Mouse (Mus musculus): ENCODE data around the gene Coa3.
A peak's percentile ranks its signal among the peaks of the same experiment; 100 is the strongest.

Gene Coa3

GRCm38 (mm10) chr11:101280837-101281236, 1.9 kb upstream of the Coa3 start:
- peak; percentile 61 for DNase-seq

GRCm38 (mm10) chr11:101279193-101279569, 267 bp upstream of the Coa3 start:
- DNase-seq: no peak

GRCm38 (mm10) chr11:101277381-101278222, 1.3 kb downstream of the Coa3 start:
- peak; percentile 96 for DNase-seq

GRCm38 (mm10) chr11:101276319-101277070, 2.4 kb downstream of the Coa3 start:
- DNase-seq: no peak

GRCm38 (mm10) chr11:101275309-101275708, 3.6 kb downstream of the Coa3 start:
- no peak for DNase-seq

- DNase-seq: no peak
These were observed 6.5 kb downstream of the Coa3 start for GRCm38 (mm10) chr11:101272446-101272845.

GRCm38 (mm10) chr11:101269577-101270116, 9.3 kb downstream of the Coa3 start:
- no peak for DNase-seq

- no peak for DNase-seq
These were observed 13.0 kb downstream of the Coa3 start for GRCm38 (mm10) chr11:101265906-101266305.

GRCm38 (mm10) chr11:101264954-101265471, 13.9 kb downstream of the Coa3 start:
- DNase-seq: no peak

- no peak for DNase-seq
These were observed 15.0 kb downstream of the Coa3 start for GRCm38 (mm10) chr11:101263989-101264280.

- DNase-seq: peak; percentile 55
These were observed 15.6 kb downstream of the Coa3 start for GRCm38 (mm10) chr11:101263138-101263988.

- DNase-seq: peak; percentile 34
These were observed 16.5 kb downstream of the Coa3 start for GRCm38 (mm10) chr11:101262272-101262967.

- peak; percentile 49 for DNase-seq
These were observed 18.0 kb downstream of the Coa3 start for GRCm38 (mm10) chr11:101260826-101261380.

GRCm38 (mm10) chr11:101259948-101260825, 18.7 kb downstream of the Coa3 start, which contains the start of gene Wnk4:
Gene Wnk4, plus strand, starts transcription at chr11:101260567.
- peak; percentile 92 for DNase-seq

GRCm38 (mm10) chr11:101259261-101259712, 19.6 kb downstream of the Coa3 start:
- peak; percentile 76 for DNase-seq

GRCm38 (mm10) chr11:101255826-101256775, 22.8 kb downstream of the Coa3 start:
- no peak for DNase-seq

GRCm38 (mm10) chr11:101253613-101254389, 25.1 kb downstream of the Coa3 start, which contains the start of gene Vps25:
Gene Vps25, plus strand, starts transcription at chr11:101253707.
- DNase-seq: peak; percentile 87

GRCm38 (mm10) chr11:101252941-101253340, 26.0 kb downstream of the Coa3 start:
- DNase-seq: no peak
